Mouse (Mus musculus) neutrophil, adult 65 days (primary cell): ENCODE results near the gene Mrpl36. TPM values are rescaled to one million over a fixed set of nuclear protein-coding genes. Genes with fewer than 3 reads are reported as not detected.

ENCODE experiments used
- total RNA-seq: library from RNA; stranded (reverse); gene quantifications from 2 replicates; pipeline ENCODE4 v1.2.4, GENCODE M21; 2023

Mrpl36 gene
- total RNA-seq, result 15.0 and 16.8 TPM in 2 replicates

DNA sequence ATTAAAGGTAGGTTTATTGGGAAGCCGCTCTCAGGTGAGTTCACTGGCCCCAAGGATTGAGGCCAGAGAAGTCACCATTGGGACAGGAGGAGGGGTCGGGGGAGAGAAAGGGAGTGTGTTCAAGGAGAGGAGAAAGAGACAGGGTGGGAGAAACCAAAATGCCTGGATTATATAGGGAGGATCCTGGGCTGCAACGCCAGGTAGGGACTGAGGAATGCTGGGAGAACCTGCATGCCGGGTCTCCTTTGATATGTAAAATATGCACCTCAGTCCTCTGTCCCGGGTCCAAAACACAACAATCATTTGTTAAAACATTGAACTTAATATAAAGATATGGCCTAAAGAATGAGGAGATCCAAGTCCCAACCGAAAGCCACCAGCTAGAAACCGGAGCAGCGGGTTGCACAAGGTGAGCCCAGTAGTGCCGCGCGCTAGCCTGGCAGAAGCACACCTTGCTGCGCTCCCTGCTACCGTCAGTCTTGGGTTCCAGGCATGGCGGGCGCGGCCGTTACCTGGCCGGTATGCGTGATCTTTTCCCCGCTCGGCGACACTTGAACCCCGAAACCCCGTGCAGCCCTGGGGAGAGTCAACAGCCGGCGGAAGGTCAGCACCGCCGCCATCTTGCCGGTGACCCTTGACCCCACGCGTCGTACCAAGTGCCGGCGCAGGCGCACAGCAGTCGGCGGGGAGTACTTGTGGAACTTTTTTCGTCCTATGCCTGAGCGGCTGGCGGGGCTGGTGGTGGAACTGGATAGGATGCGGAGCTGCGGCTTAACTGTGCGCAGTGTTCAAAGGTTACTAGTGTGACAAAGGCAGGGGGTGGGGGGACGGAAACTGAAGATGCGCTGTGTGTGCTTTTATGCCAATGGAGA, at the start of gene Mrpl36, which contains the start of gene Ndufs6:
TSS of gene Mrpl36 (plus strand) at position 687 of the 872 bp plus-strand sequence.
TSS of gene Ndufs6 (minus strand) at position 716 of the 872 bp plus-strand sequence.

Other genes starting within 250 kb of the Mrpl36 start
- not detected in 2 replicates for gene Irx4, start 68.0 kb upstream of the Mrpl36 start, total RNA-seq
- gene Ndufs6, start within 50 bp of the Mrpl36 start, total RNA-seq, result 49.8 and 55.3 TPM in 2 replicates
- gene Lpcat1, start 138.7 kb downstream of the Mrpl36 start, total RNA-seq, result 32.8 and 45.0 TPM in 2 replicates
- not detected in 2 replicates for gene Slc6a3, start 208.2 kb downstream of the Mrpl36 start, total RNA-seq